In the genomic region with DNA sequence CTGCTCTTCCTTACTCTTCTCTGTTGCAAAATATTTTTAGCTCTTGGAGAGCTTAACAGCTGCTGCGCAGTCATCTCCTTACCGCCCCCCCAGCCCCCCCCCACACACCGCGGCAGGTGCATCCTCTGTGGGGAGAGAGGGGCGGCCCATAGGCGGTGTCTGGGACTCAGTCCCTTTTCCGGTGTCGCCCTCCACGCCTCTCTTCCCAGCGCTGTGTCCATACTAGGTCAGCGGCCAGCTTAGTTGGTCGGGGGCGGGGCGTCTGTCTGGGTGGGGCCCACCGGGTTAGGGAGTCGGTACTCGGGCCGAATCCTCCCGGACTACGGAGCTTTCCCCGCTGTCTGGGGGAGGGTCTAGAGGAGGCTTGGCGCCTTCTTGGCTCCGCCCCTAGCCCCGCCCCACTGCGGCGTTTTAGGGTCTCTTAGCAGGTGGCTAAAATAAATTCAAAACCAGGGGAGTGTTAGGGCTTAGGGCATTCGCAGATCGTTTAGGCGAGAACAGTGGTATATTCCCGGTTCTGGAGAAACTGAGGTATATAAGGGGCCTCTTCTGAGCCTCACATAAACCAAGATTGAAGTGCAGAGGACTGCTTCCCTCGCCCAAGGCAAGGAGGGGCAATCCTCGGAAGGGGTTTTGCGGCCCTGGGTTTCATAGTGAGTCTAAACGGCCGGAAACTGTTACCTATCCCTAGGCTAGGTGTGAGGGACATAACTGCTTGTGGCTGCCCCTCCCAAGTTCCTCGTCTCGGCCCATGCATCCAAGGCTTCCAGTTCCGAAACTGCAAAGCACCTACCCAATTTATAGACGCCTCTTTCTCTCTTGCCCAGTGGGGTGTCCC, we compare ENCODE assay signal across 1 mouse cellular context.
TF ChIP-seq lines count a peak whose summit lies in the region.

No protein-coding gene starts in this region.

TF ChIP-seq in CH12.LX, 34 proteins besides CTCF, POLR2A, EP300 and RAD21:
- TF ChIP-seq E2F4 (IDR thresholded peaks at IDR 0.05; ENCODE audit: insufficient replicate concordance, low read depth, low read length) (no peak), SMC3 (IDR thresholded peaks at IDR 0.05; ENCODE audit: low read depth, low read length) (no peak), ELF1 (IDR thresholded peaks at IDR 0.05; ENCODE audit: low read depth, low read length) (peak; percentile 61; the same call in 1 of the 2 replicates), JUND (conservative IDR thresholded peaks at IDR 0.05; ENCODE audit: low read depth, low read length) (no peak), MXI1 (IDR thresholded peaks at IDR 0.05; ENCODE audit: low read depth, low read length) (no peak), USF1 (IDR thresholded peaks at IDR 0.05; ENCODE audit: low read depth, low read length) (no peak), ETS1 (conservative IDR thresholded peaks at IDR 0.05; ENCODE audit: low read depth, low read length) (peak; percentile 56), BHLHE40 (IDR thresholded peaks at IDR 0.05; ENCODE audit: low read depth, low read length) (peak; percentile 28; the same call in 1 of the 2 replicates), RCOR1 (conservative IDR thresholded peaks at IDR 0.05; ENCODE audit: low read depth, low read length) (no peak; the same call in 1 of the 2 replicates), MAFK (IDR thresholded peaks at IDR 0.05; ENCODE audit: insufficient replicate concordance, low read length) (no peak), UBTF (IDR thresholded peaks at IDR 0.05; ENCODE audit: low read depth, low read length) (no peak), POLR2AphosphoS2 (IDR thresholded peaks at IDR 0.05; ENCODE audit: low read depth, low read length) (no peak), ZNF384 (IDR thresholded peaks at IDR 0.05; ENCODE audit: low read depth, low read length) (no peak), MEF2A (IDR thresholded peaks at IDR 0.05; ENCODE audit: borderline replicate concordance, low read depth, low read length) (peak; percentile 91), TCF12 (IDR thresholded peaks at IDR 0.05; ENCODE audit: low read depth, low read length) (peak; percentile 99), ZKSCAN1 (IDR thresholded peaks at IDR 0.05; ENCODE audit: borderline replicate concordance, low read depth, low read length) (no peak), NRF1 (IDR thresholded peaks at IDR 0.05; ENCODE audit: low read depth, low read length) (peak; percentile 25; the same call in 1 of the 2 replicates), SIN3A (IDR thresholded peaks at IDR 0.05; ENCODE audit: low read length) (no peak), ZMIZ1 (IDR thresholded peaks at IDR 0.05; ENCODE audit: low read depth, low read length) (no peak), ZC3H11A (IDR thresholded peaks at IDR 0.05; ENCODE audit: low read depth, low read length) (no peak), IRF4 (IDR thresholded peaks at IDR 0.05; ENCODE audit: low read depth, low read length) (peak; percentile 92), CHD1 (IDR thresholded peaks at IDR 0.05; ENCODE audit: low read depth, low read length) (no peak), HCFC1 (IDR thresholded peaks at IDR 0.05; ENCODE audit: low read depth, low read length) (no peak), MYC (IDR thresholded peaks at IDR 0.05; ENCODE audit: low read depth, low read length) (no peak), MAZ (IDR thresholded peaks at IDR 0.05; ENCODE audit: low read depth, low read length) (no peak), TBP (conservative IDR thresholded peaks at IDR 0.05; ENCODE audit: low read depth, low read length) (0 out of 2 replicates have a peak, but pooled peaks have one; percentile 55), CHD2 (IDR thresholded peaks at IDR 0.05; ENCODE audit: low read length) (peak; percentile 54; the same call in 1 of the 2 replicates), JUN (IDR thresholded peaks at IDR 0.05; ENCODE audit: insufficient read depth, low read depth, low read length) (peak; percentile 22; the same call in 1 of the 2 replicates)
TF ChIP-seq in CH12.LX: peak in this region for 10.
